Mouse (Mus musculus): ENCODE results near the gene Mylk. TPM values are rescaled to one million over a fixed set of nuclear protein-coding genes. Genes with fewer than 3 reads are reported as not detected.

Gene Mylk
- polyA plus RNA-seq, 1 experiment, result 243 TPM

GRCm38 (mm10) chr16:34844783-34845182 is 99.8 kb downstream of the Mylk start:
- no peak for DNase-seq (ENCODE audit: low read depth)

- DNase-seq (ENCODE audit: low read depth), result no peak
These were observed 102.6 kb downstream of the Mylk start for GRCm38 (mm10) chr16:34847638-34848037.

- DNase-seq (ENCODE audit: low read depth), result no peak
These were observed 109.1 kb downstream of the Mylk start for GRCm38 (mm10) chr16:34854066-34854465.

GRCm38 (mm10) chr16:34855136-34855535 is 110.1 kb downstream of the Mylk start:
- DNase-seq (ENCODE audit: low read depth), result no peak

GRCm38 (mm10) chr16:34855751-34856150 is 110.7 kb downstream of the Mylk start:
- DNase-seq (ENCODE audit: low read depth), result no peak

- no peak for DNase-seq (ENCODE audit: low read depth)
These were observed 112.6 kb downstream of the Mylk start for GRCm38 (mm10) chr16:34857631-34858030.

- DNase-seq (ENCODE audit: low read depth), result no peak
These were observed 115.8 kb downstream of the Mylk start for GRCm38 (mm10) chr16:34860761-34861160.

- DNase-seq (ENCODE audit: low read depth), result no peak
These were observed 116.8 kb downstream of the Mylk start for GRCm38 (mm10) chr16:34861744-34862365.

- no peak for DNase-seq (ENCODE audit: low read depth)
These were observed 120.4 kb downstream of the Mylk start for GRCm38 (mm10) chr16:34865373-34865772.

GRCm38 (mm10) chr16:34867217-34867616 is 122.2 kb downstream of the Mylk start:
- DNase-seq (ENCODE audit: low read depth), result no peak

GRCm38 (mm10) chr16:34880031-34880778 is 135.2 kb downstream of the Mylk start:
- DNase-seq (ENCODE audit: low read depth), result no peak

- no peak for DNase-seq (ENCODE audit: low read depth)
These were observed 135.8 kb downstream of the Mylk start for GRCm38 (mm10) chr16:34880815-34881214.

GRCm38 (mm10) chr16:34887037-34887436 is 142.0 kb downstream of the Mylk start:
- no peak for DNase-seq (ENCODE audit: low read depth)

GRCm38 (mm10) chr16:34894016-34894415 is 149.0 kb downstream of the Mylk start:
- no peak for DNase-seq (ENCODE audit: low read depth)

- no peak for DNase-seq (ENCODE audit: low read depth)
These were observed 150.9 kb downstream of the Mylk start for GRCm38 (mm10) chr16:34895916-34896315.

GRCm38 (mm10) chr16:34896996-34897395 is 152.0 kb downstream of the Mylk start:
- no peak for DNase-seq (ENCODE audit: low read depth)

GRCm38 (mm10) chr16:34898057-34898789 is 153.2 kb downstream of the Mylk start:
- DNase-seq (ENCODE audit: low read depth), result no peak

- DNase-seq (ENCODE audit: low read depth), result no peak
These were observed 154.2 kb downstream of the Mylk start for GRCm38 (mm10) chr16:34899071-34899808.

GRCm38 (mm10) chr16:34899997-34900396 is 155.0 kb downstream of the Mylk start:
- DNase-seq (ENCODE audit: low read depth), result no peak

GRCm38 (mm10) chr16:34900471-34900870 is 155.5 kb downstream of the Mylk start:
- no peak for DNase-seq (ENCODE audit: low read depth)

GRCm38 (mm10) chr16:34901031-34901430 is 156.0 kb downstream of the Mylk start:
- no peak for DNase-seq (ENCODE audit: low read depth)
